Mouse (Mus musculus): ENCODE measurements around the gene Ankmy2. TPM values are rescaled to one million over a fixed set of nuclear protein-coding genes. Genes with fewer than 3 reads are reported as not detected.

Gene Ankmy2
- polyA plus RNA-seq (2014; fragmentation: Illumina TruSeq; extraction: RNeasy Lipid Tissue Mini Kit (QIAGEN cat#74804)), result 65.5 TPM

GRCm38 (mm10) chr12:36156637-36157303 lies at the start of gene Ankmy2:
Gene Ankmy2, plus strand, starts transcription at chr12:36157114.

GRCm38 (mm10) chr12:36157638-36158308 lies 859 bp downstream of the Ankmy2 start, which contains the start of gene Bzw2:
Gene Bzw2, minus strand, starts transcription at chr12:36158080.

Other genes starting within 250 kb of the Ankmy2 start
- gene Agr3, start 231.5 kb upstream of the Ankmy2 start, polyA plus RNA-seq (2014; fragmentation: Illumina TruSeq; extraction: RNeasy Lipid Tissue Mini Kit (QIAGEN cat#74804)), result 21.4 TPM
- 6.6 TPM for gene Agr2, start 164.2 kb upstream of the Ankmy2 start, polyA plus RNA-seq (2014; fragmentation: Illumina TruSeq; extraction: RNeasy Lipid Tissue Mini Kit (QIAGEN cat#74804))
- gene Tspan13, start 114.6 kb upstream of the Ankmy2 start, polyA plus RNA-seq (2014; fragmentation: Illumina TruSeq; extraction: RNeasy Lipid Tissue Mini Kit (QIAGEN cat#74804)), result 121 TPM
- gene Bzw2, start 966 bp downstream of the Ankmy2 start, polyA plus RNA-seq (2014; fragmentation: Illumina TruSeq; extraction: RNeasy Lipid Tissue Mini Kit (QIAGEN cat#74804)), result 78.5 TPM
- gene Lrrc72, start 96.3 kb downstream of the Ankmy2 start, polyA plus RNA-seq (2014; fragmentation: Illumina TruSeq; extraction: RNeasy Lipid Tissue Mini Kit (QIAGEN cat#74804)), result not detected
- not detected for gene Sostdc1, start 157.0 kb downstream of the Ankmy2 start, polyA plus RNA-seq (2014; fragmentation: Illumina TruSeq; extraction: RNeasy Lipid Tissue Mini Kit (QIAGEN cat#74804))
- gene Ispd, start 224.3 kb downstream of the Ankmy2 start, polyA plus RNA-seq (2014; fragmentation: Illumina TruSeq; extraction: RNeasy Lipid Tissue Mini Kit (QIAGEN cat#74804)), result 16.8 TPM
- 0.54 TPM for gene D630036H23Rik, start 225.1 kb downstream of the Ankmy2 start, polyA plus RNA-seq (2014; fragmentation: Illumina TruSeq; extraction: RNeasy Lipid Tissue Mini Kit (QIAGEN cat#74804))